Mouse (Mus musculus) frontal cortex, postnatal 25 days (tissue): Measurements from ENCODE around the gene Xlr3a.
"Not testable (repeated sequence)": the region's sequence is repeated elsewhere in the genome, so short reads cannot be mapped to it uniquely, and the experiment has no call there.

Source experiments
- DNase-seq, 2 experiments: peaks; one replicate each; pipeline ENCODE4 v3.0.0; 2022; ENCODE audit warnings: low spot score in 2 of 2

The Xlr3a gene

DNA sequence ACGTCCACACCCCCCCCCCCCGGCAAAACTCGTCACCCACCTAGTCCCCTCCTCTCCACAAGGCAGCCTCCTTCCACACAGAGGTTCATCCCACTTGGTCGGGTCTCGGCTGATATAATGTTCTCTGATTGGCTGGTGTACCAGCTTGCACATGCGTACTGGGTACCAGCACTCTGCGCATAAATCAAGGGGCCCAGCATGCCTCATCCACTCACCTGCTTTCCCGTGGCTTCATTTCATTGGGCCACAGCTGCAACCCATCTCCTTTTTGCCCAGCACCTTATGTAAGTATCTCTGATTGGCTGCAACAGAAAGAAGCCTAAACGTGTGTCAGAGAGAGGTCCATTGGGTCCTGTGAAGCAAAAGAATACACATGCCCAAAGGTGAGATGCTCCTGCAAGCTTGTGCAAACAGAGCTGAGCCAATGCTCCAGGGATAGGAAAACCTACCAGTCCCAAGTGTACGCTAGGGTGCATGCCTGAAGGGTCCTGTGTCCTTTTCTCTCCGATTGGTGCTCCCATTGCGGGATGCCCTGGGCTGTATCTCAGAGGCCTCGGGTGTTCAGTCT, at the start of gene Xlr3a:
Gene Xlr3a, minus strand, starts transcription at position 155 of the 568 bp plus-strand sequence.
- not testable (repeated sequence) for DNase-seq

DNA sequence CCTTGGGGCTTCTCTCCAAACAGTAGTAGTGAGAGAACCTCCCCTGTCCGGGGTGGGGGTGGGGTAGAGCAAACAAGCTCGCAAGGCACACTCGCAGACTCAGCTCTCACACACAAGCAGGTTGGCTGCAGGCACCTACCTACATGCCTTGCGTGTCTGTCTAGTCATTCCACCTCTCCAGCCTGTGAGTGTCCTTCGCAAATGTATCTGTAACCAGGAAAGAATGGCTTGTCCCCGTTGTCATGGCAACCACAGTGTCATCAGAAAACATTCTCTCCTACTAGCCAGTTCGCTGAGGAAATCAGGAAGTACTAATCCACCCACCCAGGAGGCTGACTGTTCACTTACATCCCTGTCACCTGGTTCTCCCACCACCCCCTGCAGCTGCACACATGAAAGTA, 46.3 kb upstream of the Xlr3a start:
- DNase-seq, result not testable (repeated sequence)

DNA sequence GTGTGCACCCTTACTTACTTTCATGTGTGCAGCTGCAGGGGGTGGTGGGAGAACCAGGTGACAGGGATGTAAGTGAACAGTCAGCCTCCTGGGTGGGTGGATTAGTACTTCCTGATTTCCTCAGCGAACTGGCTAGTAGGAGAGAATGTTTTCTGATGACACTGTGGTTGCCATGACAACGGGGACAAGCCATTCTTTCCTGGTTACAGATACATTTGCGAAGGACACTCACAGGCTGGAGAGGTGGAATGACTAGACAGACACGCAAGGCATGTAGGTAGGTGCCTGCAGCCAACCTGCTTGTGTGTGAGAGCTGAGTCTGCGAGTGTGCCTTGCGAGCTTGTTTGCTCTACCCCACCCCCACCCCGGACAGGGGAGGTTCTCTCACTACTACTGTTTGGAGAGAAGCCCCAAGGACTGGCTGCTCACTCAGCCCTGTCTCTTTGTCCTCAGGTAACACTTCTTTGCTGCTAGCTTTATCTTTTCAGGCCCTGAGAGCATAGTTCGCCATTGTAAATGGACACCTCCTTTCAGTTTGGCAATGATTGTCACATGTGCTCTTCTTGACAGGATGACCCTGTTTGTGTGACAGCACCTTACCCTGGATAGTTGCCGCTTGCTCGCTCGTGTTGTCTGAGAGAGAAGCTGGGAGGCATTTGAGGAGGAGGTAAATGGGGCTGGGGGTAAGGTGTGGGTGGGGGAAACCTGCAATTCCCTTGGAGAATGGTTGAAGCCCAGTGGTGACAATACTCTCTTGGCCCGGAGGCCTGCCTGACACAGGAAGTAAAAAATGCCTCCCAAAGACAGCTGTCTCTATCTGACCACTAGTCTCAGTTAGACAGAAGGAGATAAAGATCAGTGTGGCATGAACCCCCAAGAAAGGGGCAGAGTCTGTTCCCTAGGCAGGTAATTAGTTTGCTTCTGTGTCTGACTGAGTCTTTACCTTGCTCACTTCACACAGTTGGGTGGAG, 26.2 kb upstream of the Xlr3a start:
- DNase-seq, result not testable (repeated sequence)

DNA sequence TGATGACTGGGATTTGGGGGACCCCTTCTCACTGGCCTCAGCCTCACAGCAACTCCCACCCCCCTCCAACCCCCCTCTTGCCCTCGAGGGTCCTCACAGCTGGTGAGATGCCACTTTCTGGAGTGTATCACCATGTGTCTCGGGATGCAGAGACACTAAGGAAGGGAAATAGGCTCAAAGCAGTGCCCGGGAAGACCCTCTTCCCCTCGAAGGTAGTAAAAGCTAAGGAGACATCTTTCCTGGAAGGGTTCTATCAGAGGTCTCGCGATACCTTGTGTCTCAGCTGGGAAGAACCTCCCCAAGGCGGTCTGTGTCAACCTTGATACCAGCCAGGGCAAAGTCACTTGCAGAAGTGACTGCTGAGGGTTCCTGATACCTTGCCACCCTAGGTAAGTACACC, 19.9 kb upstream of the Xlr3a start, which contains the start of gene Gm14685:
Gene Gm14685, plus strand, starts transcription at position 301 of the 400 bp plus-strand sequence.
- not testable (repeated sequence) for DNase-seq

GRCm38 (mm10) chrX:73082267-73083055, 14.4 kb downstream of the Xlr3a start, which contains the start of gene Xlr4a:
TSS of gene Xlr4a (minus strand) at chrX:73082478.
- not testable (repeated sequence) for DNase-seq

- DNase-seq, result not testable (repeated sequence)
These were observed 30.1 kb downstream of the Xlr3a start for GRCm38 (mm10) chrX:73066765-73067312.

- no peak for DNase-seq
These were observed 32.5 kb downstream of the Xlr3a start, which contains the start of gene Pnma3 for GRCm38 (mm10) chrX:73064415-73064793. TSS of gene Pnma3 (plus strand) at chrX:73064787.

- no peak for DNase-seq
These were observed 33.1 kb downstream of the Xlr3a start for GRCm38 (mm10) chrX:73063512-73064414.

DNA sequence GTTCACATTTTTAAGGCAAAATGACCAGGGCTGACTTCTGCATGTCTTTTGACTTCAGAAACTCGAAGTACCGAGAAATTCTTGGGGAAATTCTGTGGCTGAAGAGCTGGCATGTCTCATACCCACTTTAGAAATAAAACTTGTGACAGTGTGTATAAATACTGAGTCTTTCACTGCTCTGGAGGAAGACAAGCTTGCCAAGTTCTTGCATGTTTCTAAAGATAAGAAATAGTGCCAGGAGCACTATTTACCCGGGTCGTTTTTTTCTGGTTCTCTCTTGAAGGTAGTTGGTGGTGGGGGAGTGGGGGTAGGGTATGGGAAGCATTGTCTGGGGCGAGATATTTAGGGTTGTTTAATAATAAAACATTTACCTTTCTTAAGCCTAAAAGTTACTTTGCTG, 34.6 kb downstream of the Xlr3a start:
- no peak for DNase-seq

- no peak for DNase-seq
These were observed 35.4 kb downstream of the Xlr3a start for GRCm38 (mm10) chrX:73061528-73061927.

- DNase-seq, result peak; percentile 93 to 94
These were observed 42.9 kb downstream of the Xlr3a start for GRCm38 (mm10) chrX:73053860-73054563.

DNA sequence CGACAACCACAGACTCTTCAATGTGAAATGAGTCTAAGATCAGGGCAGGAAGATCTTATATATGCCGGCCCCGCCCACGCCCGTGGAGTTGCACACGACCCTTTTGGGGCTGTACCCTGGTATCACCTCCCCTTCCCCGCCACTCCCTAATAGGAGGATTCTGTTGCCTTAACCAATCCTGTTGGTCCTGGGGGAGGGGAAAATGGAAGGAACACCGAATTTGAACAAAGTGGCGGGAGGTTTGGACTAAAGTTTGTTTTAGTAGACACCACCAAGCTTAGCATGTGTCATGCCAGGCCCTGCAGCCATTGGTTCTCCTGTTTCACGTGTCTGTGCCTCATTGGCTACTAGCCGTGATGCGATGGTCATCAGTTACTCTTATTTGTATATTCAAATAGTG, 57.2 kb downstream of the Xlr3a start:
- no peak for DNase-seq

GRCm38 (mm10) chrX:73038831-73039230, 58.1 kb downstream of the Xlr3a start:
- DNase-seq, result no peak

- DNase-seq, result no peak
These were observed 59.9 kb downstream of the Xlr3a start, which contains the start of gene Pnma5 for GRCm38 (mm10) chrX:73037003-73037402. TSS of gene Pnma5 (minus strand) at chrX:73037103.
